Mouse (Mus musculus) right cerebral cortex, postnatal 14 days (tissue): ENCODE measurements at regions not wholly inside any gene's neighbourhood (a gene's known extent, or its start where the extent isn't known, plus 50 kb on each side); places are given as distances from the start of the nearest gene placed in this dataset.
"Not testable (repeated sequence)": the region's sequence is repeated elsewhere in the genome, so short reads cannot be mapped to it uniquely, and the experiment has no call there.

Source experiments
- DNase-seq: peaks from one replicate; pipeline ENCODE4 v3.0.0; 2022

DNA sequence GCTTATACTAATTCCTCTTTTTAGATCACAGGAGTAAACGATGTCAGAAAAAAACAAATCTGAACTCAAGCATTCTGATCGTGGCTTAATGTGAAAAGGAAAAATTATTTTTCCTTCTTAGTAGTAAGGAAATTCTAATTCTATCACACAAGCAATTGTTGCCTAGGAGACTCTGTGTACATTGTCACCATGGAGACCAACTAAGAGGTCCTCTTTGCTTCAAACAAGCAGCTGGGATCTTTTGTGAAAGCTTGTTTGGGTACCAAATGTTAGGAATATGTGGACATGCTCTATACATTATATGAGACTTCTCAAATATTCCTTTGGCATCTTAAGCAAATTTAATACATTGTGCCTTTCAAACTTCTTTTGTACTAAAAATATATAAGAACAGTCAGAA, 345.9 kb upstream of the Atp10a start:
- no peak for DNase-seq

DNA sequence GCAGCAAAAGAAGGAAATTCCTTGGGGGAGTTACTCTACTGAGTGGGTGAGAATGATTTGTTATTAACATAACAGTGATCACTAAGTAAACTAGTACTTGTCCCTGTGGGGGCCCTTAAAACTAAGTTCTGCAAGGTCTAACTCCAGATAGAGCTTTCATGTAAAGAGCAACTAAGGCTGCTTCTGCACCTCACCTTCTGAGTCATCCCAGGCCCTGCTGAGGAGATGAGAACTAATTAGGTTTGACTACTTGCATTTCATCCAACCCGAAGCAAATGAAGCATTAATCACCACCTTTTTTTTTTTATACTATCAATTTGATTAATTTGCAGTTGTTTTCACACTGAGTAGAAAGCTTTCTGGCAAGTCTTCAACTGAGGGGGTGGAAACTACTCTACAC, 333.6 kb upstream of the Atp10a start:
- no peak for DNase-seq

DNA sequence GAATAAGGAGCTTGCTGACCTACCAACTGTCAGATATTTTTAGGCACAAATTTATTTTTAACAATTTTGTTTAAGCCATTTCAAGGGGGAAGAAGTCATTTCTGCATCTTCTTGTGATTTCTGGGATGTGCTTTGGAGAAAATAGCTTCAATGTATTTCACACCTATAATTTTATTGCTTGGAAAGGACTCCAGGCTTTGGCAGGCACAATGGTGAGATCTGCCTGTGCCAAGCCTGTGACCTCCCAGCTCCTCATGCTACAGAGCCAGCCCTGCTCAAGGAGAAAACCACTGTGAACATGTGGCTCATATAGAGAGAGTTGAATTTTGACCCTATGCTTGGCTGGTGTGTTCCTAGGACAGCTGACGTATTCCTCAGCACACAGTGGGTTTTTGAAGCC, 288.6 kb upstream of the Atp10a start:
- no peak for DNase-seq

DNA sequence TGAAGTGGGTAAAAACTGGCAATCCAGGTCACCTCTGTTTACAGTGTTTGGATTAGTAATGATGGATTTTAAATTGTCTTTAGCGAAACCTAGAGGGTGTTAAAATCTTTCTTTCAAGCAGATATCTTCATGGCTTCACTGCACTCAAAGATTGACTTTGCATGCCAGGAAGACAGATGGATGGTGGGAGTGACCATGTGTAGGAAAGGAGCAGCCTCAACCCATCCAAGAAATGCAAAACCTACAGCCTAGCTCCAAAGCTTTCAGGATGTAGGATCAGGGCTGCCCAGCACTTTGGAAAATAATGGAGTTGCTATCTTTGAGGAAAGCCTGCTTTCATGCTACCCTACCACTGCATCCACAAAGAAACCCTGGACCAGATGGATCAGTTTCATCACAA, 272.6 kb upstream of the Atp10a start:
- peak; percentile 8 for DNase-seq

DNA sequence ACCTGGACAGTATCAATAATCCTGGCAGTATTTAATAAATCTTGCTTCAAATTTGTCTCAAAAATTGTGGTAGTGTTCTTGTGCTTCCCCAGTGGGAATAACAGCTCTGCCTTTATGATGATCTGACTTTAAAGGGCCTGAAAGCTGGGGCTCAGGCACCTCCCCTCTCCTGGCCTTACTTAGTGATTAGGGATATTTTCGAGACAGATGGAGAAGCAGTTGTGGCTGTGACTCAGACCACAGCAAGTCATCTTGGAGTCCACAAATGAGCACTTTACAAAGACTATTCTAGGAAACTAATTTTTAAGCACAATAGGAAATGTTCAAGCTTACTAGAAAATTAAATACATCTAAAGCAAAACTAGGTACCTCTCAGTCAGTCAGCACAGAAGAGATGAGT, 267.6 kb upstream of the Atp10a start:
- DNase-seq, result no peak

DNA sequence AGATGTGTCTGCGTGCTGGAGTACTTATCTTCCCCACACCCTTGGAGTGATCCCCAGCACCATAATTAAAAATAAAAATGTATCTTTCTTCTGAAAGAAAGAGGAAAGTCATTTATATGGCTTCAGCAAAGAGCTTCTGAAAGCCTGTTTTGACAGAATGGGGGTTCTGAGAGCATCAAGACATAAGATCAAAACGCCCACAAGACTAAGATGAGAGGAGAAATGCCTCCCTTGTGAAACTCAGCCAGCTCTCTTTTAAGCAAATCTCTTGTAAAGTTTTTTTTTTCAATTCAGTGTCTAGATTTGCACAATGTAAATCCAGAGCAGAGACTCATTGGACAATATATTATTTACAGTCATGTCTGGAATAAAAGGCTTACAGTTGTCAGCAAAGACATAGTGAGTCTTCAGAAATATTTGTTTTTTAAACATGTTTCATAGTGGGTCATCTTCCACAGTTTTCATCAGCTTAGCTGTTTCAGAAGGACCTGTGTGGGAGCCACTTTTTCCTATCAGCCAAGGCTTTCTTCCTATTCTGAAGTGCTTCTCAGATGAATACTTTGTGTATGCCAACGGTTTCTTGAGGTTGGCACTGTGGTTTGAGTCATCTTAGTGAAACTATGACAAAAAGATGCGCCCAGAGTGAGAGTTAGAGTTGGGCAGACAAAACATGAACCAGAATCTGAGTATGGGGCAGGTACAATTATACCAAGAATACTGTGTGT, 263.4 kb upstream of the Atp10a start:
- DNase-seq, result no peak

DNA sequence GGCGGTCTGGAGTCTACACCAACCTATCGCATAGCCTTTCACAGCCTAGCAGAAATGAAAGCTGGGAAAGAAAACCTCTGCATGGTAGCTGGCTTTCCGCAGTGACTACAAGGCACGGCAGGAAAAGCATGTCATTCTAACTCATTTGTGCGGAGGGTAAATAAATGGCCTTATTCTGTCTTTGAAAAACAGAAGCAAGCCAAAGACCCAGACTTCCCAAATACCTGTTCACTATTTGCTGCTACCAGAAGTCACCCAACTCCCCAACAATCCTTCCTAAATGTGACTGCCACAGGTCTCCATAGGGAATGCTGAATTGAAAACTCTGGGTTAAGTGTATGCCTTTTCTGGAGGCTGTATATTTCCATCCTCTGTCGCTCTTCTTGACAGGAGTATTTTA, 258.0 kb upstream of the Atp10a start:
- DNase-seq, result no peak

DNA sequence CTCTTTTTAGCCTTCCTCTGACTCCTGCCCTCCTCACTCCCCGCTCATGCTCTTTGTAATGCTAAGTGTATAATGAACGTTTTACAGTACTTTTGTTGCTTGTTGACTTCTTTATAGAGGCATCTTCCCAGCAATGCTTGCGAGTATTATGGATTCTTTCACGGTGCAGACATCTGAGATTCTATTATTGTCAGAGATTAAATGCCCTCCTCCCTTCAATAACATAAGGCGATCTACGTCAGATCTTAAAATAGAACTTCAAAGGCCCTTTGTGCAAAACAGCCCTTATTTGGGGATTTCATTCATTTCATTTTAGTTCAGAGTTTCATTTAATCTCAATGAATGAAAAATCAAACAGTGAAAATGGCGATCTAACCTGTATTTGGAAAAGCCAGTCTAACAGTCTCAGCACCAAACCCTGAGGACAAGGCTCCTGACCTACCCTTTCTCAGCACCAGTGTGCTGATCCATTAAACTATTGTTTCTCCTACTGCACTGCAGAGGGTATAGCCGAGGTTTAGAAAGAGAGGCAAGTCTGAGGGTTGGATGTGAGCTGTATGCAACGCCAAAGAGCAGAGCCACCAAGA, 257.3 kb upstream of the Atp10a start:
- no peak for DNase-seq

DNA sequence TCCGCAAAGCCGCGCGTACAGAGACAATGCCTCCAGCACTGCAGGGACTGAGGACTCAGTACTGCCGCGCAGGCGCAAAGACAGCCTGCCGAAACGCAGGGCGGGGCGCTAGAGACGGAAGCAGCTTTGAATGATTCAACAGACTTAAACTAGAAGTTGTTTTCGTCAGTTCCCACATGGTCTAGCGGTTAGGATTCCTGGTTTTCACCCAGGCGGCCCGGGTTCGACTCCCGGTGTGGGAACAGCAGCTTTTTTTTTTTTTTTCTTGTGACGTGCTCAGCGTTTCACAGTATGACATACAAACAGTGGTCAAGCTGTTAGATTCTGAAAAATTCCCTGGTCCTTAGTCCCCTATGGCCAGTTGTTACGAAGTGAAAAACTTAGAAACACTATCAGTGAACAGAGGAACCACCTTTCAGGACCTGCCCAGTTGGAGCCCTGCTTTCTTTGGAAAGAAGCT, 256.8 kb upstream of the Atp10a start:
- peak; percentile 93 for DNase-seq

DNA sequence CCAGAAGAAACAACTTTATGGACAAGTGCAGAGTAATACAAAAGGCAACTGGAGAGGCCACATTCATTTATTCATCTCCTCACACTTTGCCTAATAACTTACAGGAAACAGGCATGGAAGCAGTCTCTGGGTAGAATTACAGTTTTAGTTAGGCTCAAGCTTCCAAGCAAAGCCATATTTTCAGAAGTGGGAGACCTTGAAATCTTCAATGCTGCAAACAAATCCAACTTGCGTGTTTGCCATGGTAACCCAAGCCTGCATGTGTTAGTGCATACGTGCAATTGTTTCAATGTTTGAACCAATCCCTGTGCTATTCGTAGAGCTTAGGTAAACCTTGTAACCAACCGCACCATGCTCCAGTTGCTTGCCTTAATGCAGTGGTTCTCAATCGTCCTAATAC, 256.3 kb upstream of the Atp10a start:
- no peak for DNase-seq

DNA sequence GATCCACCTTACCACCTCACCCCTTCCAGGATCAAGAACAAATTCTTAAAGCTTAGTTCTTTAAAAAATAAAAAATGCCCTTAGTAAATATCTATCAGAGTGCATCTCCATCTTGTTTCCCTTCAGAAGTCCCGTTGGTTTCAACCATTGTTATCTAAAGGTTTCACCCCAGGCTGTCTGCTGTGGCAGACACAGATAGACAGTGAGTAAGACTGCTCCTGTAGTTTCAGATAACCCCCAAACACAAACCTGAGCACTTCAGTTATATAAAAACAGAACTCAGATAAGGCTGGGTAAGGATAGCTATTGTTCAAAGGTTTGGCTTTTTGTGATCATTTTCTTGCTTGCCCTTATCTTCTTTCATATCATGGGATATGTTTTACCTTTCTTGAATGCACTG, 255.4 kb upstream of the Atp10a start:
- DNase-seq, result no peak

DNA sequence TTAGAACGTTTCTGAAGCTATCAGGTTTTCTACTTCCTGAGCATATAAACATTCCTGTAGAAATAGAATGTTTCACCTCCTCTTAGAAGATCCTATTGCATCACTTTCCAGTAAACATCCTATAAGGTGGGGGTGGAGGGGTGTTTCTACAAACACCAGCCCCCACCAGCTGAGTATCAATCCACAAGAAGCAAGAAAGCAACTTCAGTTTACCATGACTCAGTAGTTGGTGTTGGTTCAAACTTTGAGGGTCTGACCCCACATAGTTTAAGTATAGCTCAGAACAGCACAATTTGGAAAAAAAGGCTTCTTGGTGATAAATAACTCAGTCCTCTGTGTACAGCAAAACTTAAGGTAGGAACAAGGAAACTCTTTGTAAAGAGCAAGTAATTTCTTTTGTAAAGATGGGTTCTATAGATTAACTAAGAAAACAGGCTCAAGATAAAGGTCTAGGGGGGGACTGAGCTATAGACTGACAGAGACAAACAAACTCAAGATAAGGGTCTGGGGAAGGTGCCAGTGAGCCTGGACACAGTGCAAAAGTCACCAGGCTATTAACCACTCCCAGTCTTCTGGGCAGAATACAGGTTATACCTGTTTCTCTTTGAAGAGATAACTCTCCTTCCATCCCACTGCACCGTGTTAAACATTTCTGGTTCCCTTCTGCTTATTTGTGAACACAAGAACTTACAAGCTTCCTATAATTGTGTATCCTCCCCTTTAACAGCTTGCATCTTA, 218.9 kb upstream of the Atp10a start:
- no peak for DNase-seq

DNA sequence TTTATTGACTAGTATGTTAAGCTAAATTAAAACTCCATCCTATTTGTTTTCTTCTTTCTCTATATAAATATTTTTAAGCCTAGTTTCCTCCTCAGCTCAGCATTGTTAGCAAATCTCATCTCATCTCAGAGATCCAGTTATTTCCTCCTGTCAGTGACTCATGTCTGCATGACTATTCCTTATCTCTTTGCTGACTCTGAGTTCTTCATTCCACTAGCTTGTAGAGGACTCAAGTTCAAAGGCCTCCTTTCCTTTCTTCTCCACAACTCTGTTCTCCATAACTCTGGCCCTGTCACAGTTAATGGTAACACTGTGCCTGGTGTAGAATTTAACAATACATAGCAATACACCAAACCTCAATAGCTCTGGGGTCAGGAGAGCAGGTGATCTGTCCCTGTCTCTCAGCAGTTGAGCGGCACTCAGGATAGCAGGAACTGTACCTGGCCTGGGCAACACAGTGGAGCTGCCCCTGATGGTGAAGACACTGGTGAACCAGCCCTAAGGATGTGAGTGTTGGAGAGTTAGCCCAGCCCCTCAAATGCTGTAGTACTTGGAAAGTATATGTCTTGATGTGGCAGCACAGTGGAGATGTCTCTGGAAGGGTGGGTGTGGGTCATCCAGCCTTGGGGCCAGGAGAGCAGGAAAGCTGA, 213.3 kb upstream of the Atp10a start:
- no peak for DNase-seq

DNA sequence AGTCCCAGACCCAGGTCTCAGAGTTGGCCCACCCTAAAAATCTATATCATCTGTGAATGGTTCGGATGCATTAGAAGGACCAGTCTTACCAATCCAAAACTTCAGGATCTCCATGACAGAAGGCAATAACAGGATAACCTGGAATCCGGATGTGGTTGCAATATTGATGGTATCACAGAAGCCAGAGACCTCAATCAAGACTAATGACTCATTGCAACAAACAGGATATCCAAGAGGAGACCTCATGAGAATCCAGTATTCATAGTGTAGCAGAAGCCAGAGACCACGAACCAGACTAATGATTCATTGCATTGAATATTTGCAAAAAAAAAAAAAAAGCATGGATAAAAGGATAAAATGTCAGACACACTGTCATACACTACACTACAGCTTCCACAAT, 212.7 kb upstream of the Atp10a start:
- DNase-seq, result no peak

DNA sequence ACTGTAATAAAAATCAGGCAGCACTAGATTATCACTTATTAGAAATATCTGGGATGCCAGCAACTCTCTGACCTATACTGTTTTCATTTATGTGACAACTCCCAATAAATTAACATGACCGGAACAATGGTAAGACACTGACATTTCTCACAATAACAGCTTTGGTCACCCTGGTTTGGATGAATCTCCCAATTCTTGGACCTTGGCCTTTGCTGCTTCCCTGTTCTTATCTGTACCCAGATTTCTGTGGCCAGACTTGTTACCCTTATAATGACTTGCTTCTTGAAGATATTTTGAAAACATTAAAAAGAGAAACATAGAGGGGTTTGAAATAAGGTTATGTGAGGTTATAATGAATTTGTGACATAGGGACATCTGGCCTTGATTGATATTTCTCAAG, 210.2 kb upstream of the Atp10a start:
- no peak for DNase-seq

DNA sequence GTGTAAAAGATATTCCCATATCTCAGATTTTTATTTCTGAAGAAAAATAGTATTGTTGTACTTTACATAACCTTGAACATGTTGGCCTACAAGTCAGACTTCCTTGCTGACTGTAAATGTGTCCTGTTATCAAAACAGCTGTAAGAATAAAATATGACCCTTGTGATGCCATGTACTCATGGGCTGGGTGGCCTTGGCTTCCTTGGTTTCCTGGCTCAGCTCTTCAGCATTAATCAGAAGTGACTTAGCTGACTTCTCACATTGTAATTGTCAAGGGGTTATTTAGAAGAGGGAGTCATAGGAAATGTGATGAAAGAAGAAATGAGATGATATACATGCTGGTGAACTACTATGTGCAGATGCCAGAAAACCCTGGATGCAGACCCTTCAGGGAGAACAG, 209.7 kb upstream of the Atp10a start:
- DNase-seq, result no peak

DNA sequence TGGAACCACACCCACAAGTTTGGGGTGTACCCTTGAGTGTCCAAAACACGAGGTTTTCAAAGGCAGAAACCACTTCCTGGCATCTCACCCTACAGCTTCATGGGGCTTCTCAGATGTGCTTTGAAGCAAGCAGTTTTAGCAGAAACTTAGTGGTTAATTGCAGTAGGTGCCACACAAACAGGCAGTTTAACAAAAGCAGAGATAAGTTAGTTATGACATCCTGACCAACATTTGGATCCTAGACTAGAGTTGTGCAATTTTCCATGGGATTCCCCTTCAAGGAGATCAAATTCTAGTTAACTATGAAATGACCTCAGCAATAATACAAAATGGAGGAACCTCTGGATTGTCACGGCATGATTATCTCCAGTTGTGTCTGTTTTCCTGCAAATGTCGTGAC, 207.2 kb upstream of the Atp10a start:
- DNase-seq, result no peak

DNA sequence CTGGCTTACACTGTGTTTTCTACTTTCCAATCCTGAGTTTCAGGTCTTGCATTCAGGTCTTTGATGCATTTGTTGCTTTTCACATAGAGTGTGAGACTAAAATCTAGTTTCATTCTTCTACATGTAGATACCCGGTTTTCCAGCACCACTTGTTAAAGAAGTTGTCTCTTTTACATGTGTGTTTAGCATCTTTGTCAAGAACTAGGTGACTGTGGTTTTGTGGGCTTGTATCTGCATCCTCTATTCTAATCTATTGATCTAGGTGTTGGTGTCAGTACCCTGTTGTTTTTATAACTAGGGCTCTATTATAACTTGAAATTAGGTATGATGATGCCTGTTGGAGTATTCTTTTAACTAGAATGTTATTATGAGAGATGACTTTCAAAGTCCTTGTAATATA, 204.0 kb upstream of the Atp10a start:
- no peak for DNase-seq

DNA sequence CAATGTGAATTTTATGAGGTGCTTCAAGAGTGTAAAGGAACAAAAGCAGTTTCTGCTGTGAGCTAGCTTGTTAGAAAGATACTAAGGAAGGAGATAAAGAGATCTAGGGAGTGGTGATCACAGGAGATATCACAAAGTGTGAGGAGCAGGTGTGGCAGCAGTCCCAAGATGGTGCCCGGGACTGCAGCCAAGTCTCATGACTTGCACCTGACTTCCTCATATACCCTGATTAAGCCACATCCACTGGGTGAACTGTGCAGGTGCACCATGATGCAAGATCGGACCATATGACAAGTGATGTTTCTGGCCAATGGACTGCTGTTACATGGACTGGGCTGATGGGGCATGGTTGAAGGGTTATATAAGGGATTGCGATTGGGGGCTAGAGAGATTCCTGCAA, 197.8 kb upstream of the Atp10a start:
- not testable (repeated sequence) for DNase-seq

DNA sequence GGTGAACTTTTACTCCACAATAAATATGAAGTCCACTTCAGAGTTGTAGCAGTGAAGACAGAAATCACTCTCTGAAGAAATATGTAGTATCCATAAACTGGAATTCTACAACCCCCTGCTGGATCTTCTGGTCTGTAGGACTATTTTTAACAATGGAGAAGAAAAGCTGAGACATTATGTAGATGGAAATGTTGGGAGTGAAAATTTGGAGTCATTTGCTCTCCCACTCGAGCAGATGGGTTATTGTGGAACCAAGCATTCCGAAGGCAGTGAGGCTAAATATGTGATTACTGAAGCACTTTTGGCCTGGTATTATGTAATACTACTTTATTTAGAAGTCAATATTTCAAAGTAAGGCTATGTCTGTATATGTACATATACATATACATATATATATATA, 195.0 kb upstream of the Atp10a start:
- no peak for DNase-seq

DNA sequence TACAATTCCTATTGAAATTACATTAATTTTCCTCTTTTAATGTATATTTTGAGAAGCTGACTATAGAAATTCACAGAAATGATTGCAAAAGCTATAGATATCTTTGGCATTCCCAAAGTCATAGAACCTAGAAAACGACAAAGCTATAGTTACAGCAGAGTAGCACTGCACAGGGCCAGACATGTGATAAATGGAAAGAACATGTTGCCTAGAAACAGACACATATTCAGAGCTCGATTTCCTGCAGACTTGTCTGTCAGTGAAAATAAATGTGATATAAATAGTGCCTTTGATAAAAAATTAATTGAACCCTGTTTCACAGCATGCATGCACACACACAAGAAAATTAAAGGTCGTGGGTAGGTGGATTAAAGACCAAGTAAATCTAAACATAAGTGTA, 182.8 kb upstream of the Atp10a start:
- DNase-seq, result no peak

DNA sequence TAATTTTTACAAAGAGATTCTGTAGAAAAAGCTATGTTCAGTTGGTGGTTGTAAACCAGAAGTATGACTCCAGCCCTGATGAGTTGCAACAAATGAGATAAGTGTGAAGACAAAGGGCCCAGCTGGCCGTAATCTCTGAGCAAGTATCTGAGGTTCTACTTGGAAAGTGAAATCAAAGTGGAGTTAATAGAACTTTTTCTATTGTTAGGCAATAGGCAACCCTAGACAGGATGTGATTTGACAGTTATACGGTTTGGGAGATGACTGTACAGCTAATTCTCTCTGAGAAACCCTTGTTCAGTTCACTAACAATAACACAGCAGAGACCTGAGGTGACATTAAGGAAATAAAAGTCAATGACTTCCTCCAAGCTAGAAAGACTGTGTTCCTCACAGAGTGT, 180.8 kb upstream of the Atp10a start:
- no peak for DNase-seq

DNA sequence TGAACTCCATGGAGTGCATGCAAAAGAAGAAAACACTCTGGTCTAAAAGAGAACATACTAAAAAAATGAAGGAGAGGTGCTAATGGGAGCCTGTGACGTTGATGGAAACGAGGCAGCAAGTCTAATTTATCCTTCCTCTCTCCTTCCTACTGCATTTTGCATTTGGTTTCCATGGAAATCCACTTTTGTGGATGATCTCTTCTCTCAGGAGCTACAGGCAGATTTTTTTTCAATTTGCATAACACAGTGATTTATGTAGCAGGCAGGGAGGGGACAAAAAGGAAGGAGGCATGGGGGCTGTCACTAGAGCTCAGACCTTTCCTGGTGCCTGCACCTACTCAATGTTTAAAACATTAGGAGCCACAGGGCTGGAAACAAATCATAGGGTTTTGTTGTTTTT, 167.7 kb upstream of the Atp10a start:
- no peak for DNase-seq
